Mouse (Mus musculus): Measurements from ENCODE around the gene Reg4.

The Reg4 gene

DNA sequence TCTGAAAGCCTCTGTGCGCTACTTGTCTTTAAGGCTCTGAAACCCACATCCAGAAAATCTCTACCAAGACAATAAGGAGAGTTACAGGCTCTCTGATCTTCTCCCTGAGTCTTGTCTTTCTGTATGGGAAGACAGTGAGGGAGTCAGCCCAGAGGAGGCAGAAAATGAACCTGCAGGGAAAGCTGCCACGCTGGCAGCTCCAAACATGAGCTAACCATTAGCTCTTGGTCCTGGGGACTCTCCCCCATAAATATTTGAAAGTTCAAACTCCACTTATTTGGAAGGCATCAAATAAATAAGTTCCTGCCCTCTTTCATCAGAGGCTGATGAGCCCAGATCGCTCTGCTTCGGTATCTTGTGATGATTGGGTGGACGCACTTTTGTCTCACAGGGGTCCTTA is 61.2 kb downstream of the Reg4 start:
- no peak for DNase-seq

Data from kidney, postnatal 25 days (tissue).